Comparison of ENCODE assay signal across 16 mouse cellular contexts in the genomic region with DNA sequence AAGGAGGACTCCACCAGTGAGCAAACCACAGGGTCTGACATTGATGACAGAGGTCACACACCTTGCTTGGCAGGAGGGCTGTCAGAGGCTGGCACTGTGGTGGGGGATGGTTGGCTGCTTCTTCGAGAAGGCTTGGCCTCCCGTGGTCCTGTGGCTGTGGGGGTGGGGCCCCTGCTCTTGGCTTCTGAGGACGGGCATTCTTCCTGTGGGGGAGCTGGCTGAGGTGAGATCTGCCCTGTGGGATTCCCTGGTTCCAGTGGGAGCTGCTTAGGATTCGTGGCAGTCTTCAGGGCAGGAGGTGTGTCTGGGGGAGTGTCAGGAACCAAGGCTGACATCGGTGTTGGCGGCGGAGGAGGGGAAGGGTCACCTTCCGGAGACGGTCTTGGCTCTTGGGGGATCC. TPM values are rescaled to one million over a fixed set of nuclear protein-coding genes. Genes with fewer than 3 reads are reported as not detected.
A peak's percentile ranks its signal among the peaks of the same experiment; 100 is the strongest.
DNase-seq lines count a peak whose midpoint lies in the region; ATAC-seq and TF ChIP-seq lines count a peak whose summit lies in the region.
"Had no signal": no experiment of that assay in that cellular context is flagged by ENCODE, and none has a peak within 500 bp of the region (broad histone marks: within the 10 kb centered on the region; RNA-seq: fewer than 3 reads in every experiment).

No protein-coding gene starts in this region.

- peak overlapping the region; percentile 38 for H3K9ac ChIP-seq in heart, embryonic 16.5 days (ENCODE audit: low read length)
- H3K9ac ChIP-seq in hindbrain, embryonic 11.5 days (ENCODE audit: low read depth, low read length) = no peak overlapping the region
- H3K9ac ChIP-seq: embryonic facial prominence, embryonic 13.5 days had no signal

- no peak overlapping the region for H3K4me3 ChIP-seq in left cerebral cortex, adult 2 months
- no peak overlapping the region for H3K4me3 ChIP-seq in heart, embryonic 16.5 days (ENCODE audit: low read length)
- no peak overlapping the region for H3K4me3 ChIP-seq in hindbrain, embryonic 11.5 days (ENCODE audit: low read depth, low read length)
- H3K4me3 ChIP-seq: embryonic facial prominence, embryonic 13.5 days; forebrain, embryonic 10.5 days; layer of hippocampus, adult 2 months; megakaryocyte, embryonic 14.5 days had no signal

- H3K4me1 ChIP-seq in heart, embryonic 16.5 days (ENCODE audit: control insufficient read depth, insufficient read depth, low read length) = peaks cover 47% of the 10 kb centered on the region
- H3K4me1 ChIP-seq in hindbrain, embryonic 11.5 days (replicated peaks; ENCODE audit: control insufficient read depth, insufficient read depth, low read length) = no peaks in the 10 kb centered on the region

- H3K27me3 ChIP-seq in heart, embryonic 16.5 days (ENCODE audit: control insufficient read depth, insufficient read depth, low read length) = no peaks in the 10 kb centered on the region
- no peaks in the 10 kb centered on the region for H3K27me3 ChIP-seq in hindbrain, embryonic 11.5 days (ENCODE audit: control insufficient read depth, insufficient read depth, low read length)
- H3K27me3 ChIP-seq: embryonic facial prominence, embryonic 13.5 days; megakaryocyte, embryonic 14.5 days had no signal

- 28% methylated on average over 9 of the region's 9 CpGs for WGBS in heart, embryonic 16.5 days
- 50% methylated on average over 9 of the region's 9 CpGs for WGBS in hindbrain, embryonic 11.5 days

- H3K36me3 ChIP-seq in heart, embryonic 16.5 days (ENCODE audit: control insufficient read depth, insufficient read depth) = peaks cover 34% of the 10 kb centered on the region
- H3K36me3 ChIP-seq in hindbrain, embryonic 11.5 days (ENCODE audit: control insufficient read depth, insufficient read depth, low read length) = peaks cover 21% of the 10 kb centered on the region

- no peaks in the 10 kb centered on the region for H3K9me3 ChIP-seq in heart, embryonic 16.5 days (replicated peaks; ENCODE audit: control insufficient read depth, low read length)
- no peaks in the 10 kb centered on the region for H3K9me3 ChIP-seq in hindbrain, embryonic 11.5 days (ENCODE audit: control insufficient read depth, low read length)
- H3K9me3 ChIP-seq: embryonic facial prominence, embryonic 13.5 days; forebrain, embryonic 10.5 days; megakaryocyte, embryonic 14.5 days had no signal

- intact Hi-C loops in left cerebral cortex, adult 2 months (cut with DNase I) = no loop called here

- H3K27ac ChIP-seq in left cerebral cortex, adult 2 months = peak overlapping the region; percentile 32; the same call in 1 of the 2 replicates
- peak overlapping the region; percentile 80 for H3K27ac ChIP-seq in heart, embryonic 16.5 days (ENCODE audit: low read length)
- no peak overlapping the region for H3K27ac ChIP-seq in hindbrain, embryonic 11.5 days (ENCODE audit: low read depth, low read length)
- H3K27ac ChIP-seq: embryonic facial prominence, embryonic 13.5 days; forebrain, embryonic 10.5 days had no signal

- no peak for TF ChIP-seq CTCF in left cerebral cortex, adult 2 months (IDR thresholded peaks at IDR 0.05)

- peak; percentile 94 for DNase-seq in heart, adult 11 months
- DNase-seq in heart, adult 8-10 months (ENCODE audit: low spot score) = no peak
- no peak for DNase-seq in left cerebral cortex, adult 2 months (ENCODE audit: extremely low spot score in 1 of 2, low spot score in 2 of 2)
- no peak for DNase-seq in left cerebral cortex, adult 9 months (ENCODE audit: low spot score in 2 of 2)
- peak; percentile 66 for DNase-seq in ZHBTc4 (ENCODE audit: low read depth, low spot score)
- DNase-seq in hindbrain, embryonic 11.5 days (ENCODE audit: low spot score) = no peak
- DNase-seq: thymus, adult 18-20 months had no signal

- H3K4me2 ChIP-seq in heart, embryonic 16.5 days (ENCODE audit: low read depth, low read length) = no peak overlapping the region
- H3K4me2 ChIP-seq in hindbrain, embryonic 11.5 days (replicated peaks; ENCODE audit: low read depth, low read length) = no peak overlapping the region
- H3K4me2 ChIP-seq: embryonic facial prominence, embryonic 13.5 days; liver, embryonic 11.5 days had no signal

- ATAC-seq in heart, embryonic 16.5 days (replicated peaks; ENCODE audit: extremely low read depth, insufficient read depth, low FRiP score) = no peak
- no peak for ATAC-seq in hindbrain, embryonic 11.5 days (ENCODE audit: low FRiP score)
- ATAC-seq: CD4-positive, CD25-positive, alpha-beta regulatory T cell, adult 4 months; inflammation-experienced regulatory T-cells, adult 6 months had no signal

RNA-seq across cellular contexts. Expression of gene Map7d1, which starts 14.2 kb away (rescaled TPM):
- 100 to 1,000 TPM; 266 to 279 (median 267) TPM for total RNA-seq in heart, adult 8-10 months (2022)
- total RNA-seq in left cerebral cortex, adult 2 months (2021) = 100 to 1,000 TPM; 281 TPM
- polyA plus RNA-seq in heart, embryonic 16.5 days (2015; fragmentation: Nextera tagmentation; extraction: Ambion mirVana) = 34.7 and 36.1 TPM in 2 replicates
- 54.6 and 65.5 TPM in 2 replicates for polyA plus RNA-seq in hindbrain, embryonic 11.5 days (2014; fragmentation: Nextera tagmentation; extraction: Ambion mirVana)

RNA-seq across cellular contexts. Expression of gene Trappc3, which starts 20.2 kb away (rescaled TPM):
- 10 to 100 TPM; 45.4 to 56.5 (median 51.6) TPM for total RNA-seq in heart, adult 8-10 months (2022)
- 10 to 100 TPM; 77.0 to 87.5 TPM for total RNA-seq in left cerebral cortex, adult 2 months (2021)
- 78.1 and 81.3 TPM in 2 replicates for polyA plus RNA-seq in heart, embryonic 16.5 days (2015; fragmentation: Nextera tagmentation; extraction: Ambion mirVana)
- polyA plus RNA-seq in hindbrain, embryonic 11.5 days (2014; fragmentation: Nextera tagmentation; extraction: Ambion mirVana) = 17.8 and 39.1 TPM in 2 replicates

RNA-seq across cellular contexts. Expression of gene Thrap3, which starts 39.4 kb away (rescaled TPM):
- 100 to 1,000 TPM; 112 to 128 (median 121) TPM for total RNA-seq in heart, adult 8-10 months (2022)
- total RNA-seq in left cerebral cortex, adult 2 months (2021) = 100 to 1,000 TPM; 149 to 158 TPM
- polyA plus RNA-seq in heart, embryonic 16.5 days (2015; fragmentation: Nextera tagmentation; extraction: Ambion mirVana) = 137 and 143 TPM in 2 replicates
- polyA plus RNA-seq in hindbrain, embryonic 11.5 days (2014; fragmentation: Nextera tagmentation; extraction: Ambion mirVana) = 191 and 228 TPM in 2 replicates

RNA-seq across cellular contexts. Expression of gene Col8a2, which starts 44.6 kb away (rescaled TPM):
- total RNA-seq in heart, adult 8-10 months (2022) = under 1 TPM; 0.35 to 0.91 (median 0.46) TPM
- total RNA-seq in left cerebral cortex, adult 2 months (2021) = 1 to 10 TPM; 1.9 to 3.0 TPM
- 4.5 and 5.0 TPM in 2 replicates for polyA plus RNA-seq in heart, embryonic 16.5 days (2015; fragmentation: Nextera tagmentation; extraction: Ambion mirVana)
- polyA plus RNA-seq in hindbrain, embryonic 11.5 days (2014; fragmentation: Nextera tagmentation; extraction: Ambion mirVana) = 15.6 and 17.4 TPM in 2 replicates
- total RNA-seq: common myeloid progenitor, adult 5-6 weeks had no signal
- polyA plus RNA-seq: CD4-positive, CD25-positive, alpha-beta regulatory T cell, adult 4 months; inflammation-experienced regulatory T-cells, adult 6 months had no signal

Comparison
In these comparisons a context has a peak if more than half of its experiments do, and no peak if none do; other contexts are left out.
1. DNase-seq: peak in heart, adult 11 months (single experiment) and ZHBTc4 (single experiment); none in heart, adult 8-10 months (single experiment), left cerebral cortex, adult 2 months (0 of 2), left cerebral cortex, adult 9 months (0 of 2) and hindbrain, embryonic 11.5 days (single experiment).